Mouse (Mus musculus) left cerebral cortex, postnatal 10 days (tissue): ENCODE data around the gene Loxl4. TPM values are rescaled to one million over a fixed set of nuclear protein-coding genes. Genes with fewer than 3 reads are reported as not detected.
A peak's percentile ranks its signal among the peaks of the same experiment; 100 is the strongest.

ENCODE experiments used
- DNase-seq, 2 experiments: peaks; one replicate each; pipeline ENCODE4 v3.0.0; 2021 to 2022; ENCODE audit warnings: low spot score in 2 of 2, mixed read lengths in 1 of 2; ENCODE audit errors: extremely low spot score in 1 of 2
- intact Hi-C: fragments of 180-260 bp; cut with DNase I; formaldehyde crosslinking; loops from one replicate; pipeline ENCODE4 v1.15.1; 2025
- total RNA-seq, 2 experiments: library from RNA; stranded (reverse); gene quantifications; 2 replicates each; pipeline ENCODE4 v1.2.3; 2021

Gene Loxl4
- total RNA-seq, 2 experiments from 2014 or later: 0.47 to 0.51 TPM

DNA sequence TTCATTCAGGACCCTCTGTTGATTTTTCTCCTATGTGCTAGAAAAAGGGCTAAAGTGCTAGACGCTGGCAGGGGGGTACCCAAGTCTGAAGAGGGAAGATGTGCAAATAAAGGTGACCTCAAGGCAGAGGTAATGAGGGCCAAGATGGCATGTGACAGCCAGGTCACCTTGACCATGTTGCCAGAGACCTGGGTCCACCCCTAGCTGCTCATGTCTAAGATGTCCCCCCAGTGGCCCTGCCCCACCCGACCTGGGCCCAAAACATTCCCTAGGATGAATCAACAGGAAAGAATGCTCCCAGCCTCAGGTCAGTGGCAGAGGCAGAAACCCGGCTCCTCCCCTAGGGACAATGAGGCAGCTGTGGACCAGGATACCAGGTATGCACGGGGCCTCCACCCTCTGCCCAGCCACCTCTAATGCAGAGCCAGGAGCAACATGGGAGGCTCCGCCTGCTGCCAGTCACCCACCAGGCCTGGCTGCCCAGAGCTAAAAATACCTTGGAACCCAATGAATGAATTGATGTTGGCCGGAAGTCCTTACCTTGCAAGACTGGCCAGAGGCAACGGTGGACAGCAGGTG is 1.1 kb upstream of the Loxl4 start:
- no peak for DNase-seq
- intact Hi-C loops: no loop called here

DNA sequence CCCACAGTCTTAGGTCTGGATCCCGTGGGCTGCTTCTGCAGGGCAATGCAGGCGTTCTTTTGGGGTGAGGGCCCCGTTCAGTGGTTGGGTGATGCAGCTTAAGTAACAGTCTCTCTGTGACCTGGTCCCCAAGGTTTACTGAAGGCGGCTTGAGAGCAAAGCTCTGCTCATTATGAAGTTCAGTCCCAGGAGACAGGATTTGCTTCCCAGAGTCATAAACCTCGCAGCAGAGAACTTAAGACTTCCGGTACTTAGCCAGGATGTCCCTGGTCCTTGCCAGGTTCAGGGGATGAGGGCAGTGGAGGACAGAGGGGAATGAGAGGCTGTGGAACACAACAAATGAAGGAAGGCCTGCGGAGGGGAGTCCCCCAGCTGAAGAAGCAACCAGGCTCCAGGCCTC is 503 bp upstream of the Loxl4 start:
- intact Hi-C loops: no loop called here
- no peak for DNase-seq

DNA sequence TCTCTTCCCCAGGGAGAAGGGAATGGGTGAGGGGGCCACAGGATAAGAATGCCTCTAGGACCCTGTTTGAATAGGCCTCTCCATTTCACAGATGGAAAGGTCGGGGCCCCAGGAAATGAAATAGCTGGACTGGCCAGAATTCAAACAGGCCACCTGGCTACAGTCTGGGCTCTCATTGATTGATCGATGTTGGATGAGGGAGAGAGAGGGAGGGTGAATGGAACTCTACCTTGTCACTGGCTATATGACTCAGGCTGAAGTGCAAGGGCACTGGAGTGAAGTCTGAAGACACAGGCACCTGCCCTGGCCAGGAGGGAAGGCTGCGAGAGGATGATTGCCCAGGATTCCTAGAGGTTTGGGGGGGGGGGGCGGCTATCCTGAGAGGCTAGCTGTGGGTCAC is 867 bp downstream of the Loxl4 start:
- intact Hi-C loops: no loop called here
- DNase-seq: no peak

DNA sequence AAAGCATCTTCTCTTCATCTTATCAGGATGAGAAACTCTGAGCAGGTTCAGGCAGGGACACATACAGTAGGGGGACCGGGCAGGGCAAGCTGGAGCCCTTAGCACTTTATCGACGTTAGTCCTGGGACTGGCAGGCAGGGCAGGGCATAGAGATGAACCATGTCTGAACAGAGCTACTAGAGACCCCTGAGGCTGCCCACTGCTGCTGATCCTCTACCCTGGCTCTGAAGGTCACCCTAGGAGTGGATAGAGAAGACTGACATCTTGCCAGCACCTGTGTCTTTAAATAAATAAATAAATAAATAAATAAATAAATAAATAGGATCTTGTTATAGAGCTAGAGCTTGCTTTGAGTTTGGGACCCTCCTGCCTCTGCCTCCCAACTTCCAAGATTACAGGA is 2.9 kb downstream of the Loxl4 start:
- no peak for DNase-seq
- intact Hi-C loops: no loop called here

DNA sequence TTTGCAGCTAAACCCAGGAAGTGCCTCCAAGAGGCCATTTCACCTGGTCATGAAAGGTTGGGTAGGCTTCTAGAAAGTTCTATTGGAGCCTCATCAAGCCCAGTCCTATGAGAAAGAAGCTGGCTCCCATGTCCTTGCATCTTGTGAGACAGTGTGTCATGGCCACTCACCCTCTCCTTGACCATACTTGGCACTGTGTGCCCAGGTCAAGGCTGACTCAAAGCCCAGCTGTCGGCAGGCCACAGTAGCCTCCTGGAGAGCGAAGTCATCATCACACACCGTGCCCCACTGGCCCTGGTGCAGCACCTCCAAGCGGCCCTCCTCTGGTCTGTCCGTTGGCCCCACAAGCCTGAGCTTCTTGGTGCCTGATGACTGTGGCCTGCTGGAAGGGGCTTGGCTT is 4.5 kb downstream of the Loxl4 start:
- intact Hi-C loops: no loop called here
- no peak for DNase-seq

DNA sequence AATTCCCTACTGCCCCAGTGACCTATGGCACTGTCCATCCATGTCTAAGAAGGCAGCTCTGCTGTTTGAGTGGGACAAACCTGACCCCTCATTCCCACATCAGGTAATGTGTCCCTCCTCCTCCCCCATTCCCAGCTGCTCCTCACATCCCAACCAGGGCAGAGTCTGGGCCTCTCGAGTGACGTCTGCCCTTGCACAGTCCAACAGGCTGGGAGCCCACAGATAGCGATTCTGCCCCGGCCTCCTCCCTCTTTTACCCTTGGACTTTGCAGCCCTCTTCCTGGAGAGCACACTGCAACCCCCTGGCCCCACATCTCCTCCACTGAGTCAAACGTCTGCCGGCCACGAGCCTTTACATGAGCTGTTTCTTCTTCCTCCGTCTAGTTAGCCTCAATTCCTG is 10.0 kb downstream of the Loxl4 start:
- intact Hi-C loops: no loop called here
- no peak for DNase-seq

DNA sequence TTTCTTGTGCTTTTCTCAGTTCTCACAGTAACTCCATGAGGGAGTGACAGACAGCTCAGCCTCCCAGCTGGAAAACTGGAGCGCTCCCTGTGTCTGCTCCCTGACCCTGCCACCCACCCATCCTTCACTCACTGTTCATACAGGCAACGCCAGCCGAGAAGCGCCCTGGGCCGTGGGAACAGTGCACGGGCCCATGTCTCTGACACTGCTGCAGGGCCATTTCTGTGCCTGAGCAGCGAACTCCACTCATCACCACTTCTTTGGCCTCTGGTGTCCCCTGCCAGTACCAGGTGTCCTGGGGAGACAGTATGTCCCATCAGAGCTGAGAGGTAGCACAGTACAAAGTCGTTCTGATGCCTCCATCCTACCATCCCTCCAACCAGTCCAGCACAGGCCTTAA is 10.6 kb downstream of the Loxl4 start:
- no peak for DNase-seq
- intact Hi-C loops: no loop called here

DNA sequence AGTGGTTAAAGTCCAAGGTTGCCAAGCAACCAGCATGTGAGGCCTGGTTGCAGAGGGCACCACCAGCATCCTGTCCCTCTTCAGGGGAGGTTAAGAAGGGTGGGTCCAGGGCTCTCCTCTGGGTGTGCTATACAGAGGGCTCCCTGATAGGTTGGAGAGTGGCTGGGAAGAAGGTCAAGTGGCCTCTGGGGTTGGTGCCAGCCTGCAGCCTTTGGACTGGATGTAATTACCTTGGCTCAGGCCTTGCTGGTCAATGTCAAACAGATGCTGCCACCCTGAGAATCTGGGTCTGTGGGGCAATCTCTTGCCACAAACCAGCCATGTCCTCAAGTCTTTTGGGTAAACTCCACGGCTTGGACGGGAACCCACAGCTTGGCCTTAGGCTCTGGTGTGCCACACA is 11.2 kb downstream of the Loxl4 start:
- intact Hi-C loops: no loop called here
- no peak for DNase-seq

DNA sequence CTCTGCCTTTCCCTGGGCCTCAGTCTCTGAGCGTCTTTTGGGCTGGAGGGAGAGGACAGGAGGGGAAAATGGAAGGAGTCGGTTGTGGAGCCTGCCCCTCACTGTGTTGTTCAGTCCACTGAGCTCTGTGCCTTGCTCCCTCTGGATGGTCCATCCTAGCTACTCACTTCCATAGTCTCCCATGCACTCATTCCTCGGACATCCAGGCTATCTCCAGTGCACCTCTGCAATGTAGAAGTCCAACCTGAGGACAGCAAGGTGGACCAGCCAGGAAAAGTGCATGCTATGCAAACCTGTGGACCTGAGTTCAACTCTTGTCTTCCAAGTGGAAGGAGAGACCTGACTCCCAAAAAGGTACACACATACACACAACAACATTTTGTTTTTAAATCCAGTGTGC is 12.0 kb downstream of the Loxl4 start:
- intact Hi-C loops: no loop called here
- no peak for DNase-seq

DNA sequence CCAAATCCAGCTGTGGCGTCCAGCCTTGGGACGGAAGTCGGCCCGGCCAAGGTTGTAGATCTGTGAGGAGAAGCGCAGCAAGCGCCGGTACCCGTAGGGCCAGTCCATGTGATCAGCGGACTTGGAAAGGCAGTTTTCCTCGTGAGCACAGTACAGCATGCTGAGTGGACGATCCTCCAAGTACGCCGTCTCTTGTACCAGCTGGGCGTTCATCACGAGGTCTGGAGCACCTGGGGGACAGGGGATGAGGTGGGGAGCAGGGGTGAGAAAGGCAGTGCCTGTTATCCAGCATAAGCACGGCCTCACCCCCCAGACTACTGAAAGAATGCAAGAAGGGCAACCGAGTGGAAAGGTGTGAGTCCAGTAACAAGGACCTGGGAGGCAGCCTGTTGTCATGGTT is 12.7 kb downstream of the Loxl4 start:
- DNase-seq: no peak
- intact Hi-C loops: no loop called here

DNA sequence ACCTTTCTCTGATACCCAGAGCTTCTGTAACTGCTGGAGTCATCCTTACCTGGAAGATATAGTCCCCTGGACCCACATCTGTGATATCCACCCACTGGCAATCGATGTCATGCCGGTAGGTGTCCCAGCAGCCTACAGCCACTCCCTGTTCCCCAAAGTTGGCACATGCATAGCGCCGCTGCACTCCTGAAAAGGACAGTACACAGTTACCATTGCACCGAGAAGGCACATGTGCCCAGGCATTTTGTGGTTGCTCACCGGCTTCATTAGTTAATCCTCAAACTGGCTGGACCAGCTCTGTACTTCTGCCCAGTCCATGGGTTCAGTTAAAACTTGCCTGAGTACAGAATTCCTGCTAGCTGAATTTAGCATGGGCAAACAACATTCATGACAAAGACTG is 14.7 kb downstream of the Loxl4 start:
- DNase-seq: no peak
- intact Hi-C loops: no loop called here

DNA sequence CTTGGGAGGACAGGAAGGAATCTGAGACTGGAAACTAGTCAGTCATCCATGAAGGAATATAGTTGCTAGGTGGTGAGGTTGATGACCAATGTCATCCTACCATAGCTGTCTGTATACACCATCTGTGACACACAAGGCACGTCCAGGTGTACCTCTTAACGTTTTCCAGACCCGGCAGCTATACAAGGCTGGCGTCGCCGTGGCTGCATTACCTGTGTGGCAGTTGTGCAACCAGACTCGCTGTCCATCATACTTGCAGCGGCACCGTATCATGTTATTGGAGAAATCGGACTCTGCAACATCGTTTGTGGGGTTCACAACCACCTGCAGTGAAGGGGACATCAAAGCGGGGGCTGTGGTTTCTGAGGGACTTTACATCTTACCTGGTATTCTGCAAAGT is 15.3 kb downstream of the Loxl4 start:
- intact Hi-C loops: no loop called here
- no peak for DNase-seq

DNA sequence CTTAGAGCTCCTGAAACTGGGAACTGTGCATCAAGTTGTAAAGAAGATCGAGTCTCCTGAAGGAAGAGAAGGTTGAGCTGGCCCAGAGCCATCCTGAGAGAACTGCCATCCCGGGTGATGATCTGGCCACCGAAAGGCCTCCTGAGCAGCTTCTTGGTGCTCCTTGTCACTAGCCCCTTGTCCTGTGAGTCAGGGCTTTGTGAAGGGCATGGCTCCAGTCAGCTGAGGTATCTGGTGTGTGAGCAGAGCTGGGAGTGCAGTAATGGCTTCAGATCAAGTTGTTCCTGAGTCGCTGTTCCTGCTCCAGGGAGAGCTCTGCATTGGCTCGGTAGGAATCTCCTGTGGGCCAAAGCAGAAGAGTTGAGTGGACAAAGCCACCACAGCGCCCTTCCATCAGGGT is 17.5 kb downstream of the Loxl4 start:
- intact Hi-C loops: no loop called here
- DNase-seq: no peak

DNA sequence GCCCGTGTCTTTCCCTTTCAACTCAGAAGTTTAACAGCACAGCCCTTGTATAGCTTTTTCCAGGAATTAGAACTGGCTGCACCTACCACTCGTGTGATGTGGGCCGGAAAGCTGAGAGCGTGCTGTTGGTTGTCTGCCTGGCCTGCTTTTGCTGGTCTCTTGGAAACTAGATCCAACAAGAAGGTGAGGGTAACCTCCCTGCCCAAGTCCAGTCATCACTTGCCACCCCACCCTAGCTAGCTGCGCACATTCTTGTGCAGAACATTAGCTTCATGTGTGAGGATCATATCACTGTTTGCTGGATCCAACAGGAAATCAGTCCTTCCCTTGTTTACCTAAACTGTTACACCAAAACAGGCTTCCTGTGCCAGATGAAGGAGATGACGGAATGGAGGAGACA is 19.2 kb downstream of the Loxl4 start:
- DNase-seq: no peak
- intact Hi-C loops: loop anchor here (5.0 kb wide), 1 partner anchor 149 kb away; no protein-coding TSS in a partner anchor

DNA sequence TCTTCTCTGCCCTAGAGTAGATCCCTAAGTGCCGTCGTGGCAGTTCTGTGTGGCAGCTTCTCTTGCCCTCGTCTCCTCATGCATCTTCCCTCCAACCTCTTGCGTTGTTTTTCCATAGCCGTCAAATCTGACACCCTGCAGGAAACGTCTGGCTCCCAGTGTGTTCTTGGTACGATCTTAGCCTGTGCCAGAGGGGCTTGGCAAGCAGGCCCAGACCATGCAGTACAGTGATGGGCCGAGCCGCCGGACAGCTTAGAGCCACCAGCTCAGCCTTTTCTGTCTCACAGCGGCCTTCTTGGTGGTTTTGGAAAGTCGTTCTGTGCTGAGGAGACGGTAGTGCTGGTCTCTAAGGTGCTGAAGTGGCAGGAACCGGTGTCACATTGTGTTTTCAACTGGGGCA is 21.1 kb downstream of the Loxl4 start:
- intact Hi-C loops: loop anchor here (5.0 kb wide), 1 partner anchor 151 kb away; no protein-coding TSS in a partner anchor
- DNase-seq: no peak

DNA sequence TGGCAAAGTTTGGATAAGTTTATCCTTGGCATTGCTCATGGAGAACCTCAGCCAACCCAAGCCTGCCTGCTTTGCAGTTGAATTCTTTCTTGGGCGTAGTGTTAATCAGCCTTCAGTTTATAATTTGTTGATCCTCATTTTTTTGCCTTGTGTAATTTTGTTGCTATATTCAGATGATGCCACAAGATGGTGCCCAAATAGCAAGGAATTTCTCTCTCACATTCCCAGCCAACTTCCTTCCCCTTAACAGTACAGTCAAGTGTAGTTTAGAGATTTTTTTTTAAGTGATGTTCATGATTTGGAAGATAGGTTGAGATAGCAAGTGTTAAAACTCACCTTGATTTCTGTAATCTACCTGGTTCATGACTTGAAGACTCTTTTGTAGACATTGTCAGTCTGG is 23.4 kb downstream of the Loxl4 start:
- intact Hi-C loops: loop anchor here (5.0 to 10.0 kb wide), 4 partner anchors 63 to 806 kb away; partner anchors contain the start of gene Hps1

DNA sequence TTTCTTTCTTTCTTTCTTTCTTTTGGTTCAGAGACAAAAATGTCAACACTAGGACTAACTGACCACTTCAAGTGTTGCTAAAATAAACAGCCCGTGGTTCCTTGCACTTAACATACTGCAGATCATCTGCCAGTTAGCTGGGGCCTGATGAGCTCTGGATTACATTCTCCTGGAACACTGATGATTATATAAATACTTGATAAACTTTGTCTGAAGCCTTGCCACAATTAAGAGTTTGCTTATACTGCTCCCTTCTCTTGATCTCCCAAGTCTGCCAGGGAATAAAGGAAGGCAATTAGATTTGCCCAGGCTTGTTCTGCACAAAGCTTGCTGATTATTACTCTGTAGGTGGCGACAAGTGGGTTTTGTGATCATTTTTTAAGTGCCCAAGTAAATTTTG is 24.9 kb downstream of the Loxl4 start:
- intact Hi-C loops: loop anchor here (5.0 to 10.0 kb wide), 4 partner anchors 65 to 807 kb away; partner anchors contain the start of gene Hps1
- no peak for DNase-seq

More for the DNA sequence above, 23.4 kb downstream of the Loxl4 start:
- DNase-seq: peak in 1 of 2 experiments; percentile 35

DNA sequence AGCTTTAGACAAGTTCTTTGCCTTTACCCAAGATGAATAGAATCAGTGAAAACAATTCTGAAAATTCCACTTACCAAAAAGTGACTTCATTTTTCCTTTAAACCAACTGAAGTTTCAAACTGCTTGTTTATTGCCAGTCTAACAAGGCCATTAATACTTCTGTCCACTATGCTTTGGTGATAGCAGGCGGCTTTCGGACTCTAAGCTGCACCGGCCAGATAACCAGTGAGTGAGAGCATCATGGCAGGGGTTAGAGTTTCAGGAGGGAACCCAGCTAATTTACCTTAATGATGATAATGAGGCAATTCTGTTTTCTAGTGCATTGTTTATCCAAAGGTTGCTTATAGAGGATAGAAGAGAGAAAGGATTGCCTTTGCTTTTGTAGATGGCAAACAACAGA is 28.4 kb downstream of the Loxl4 start:
- no peak for DNase-seq
- intact Hi-C loops: loop anchor here (10.0 kb wide), 3 partner anchors 191 to 811 kb away; partner anchors contain the start of gene Hps1

DNA sequence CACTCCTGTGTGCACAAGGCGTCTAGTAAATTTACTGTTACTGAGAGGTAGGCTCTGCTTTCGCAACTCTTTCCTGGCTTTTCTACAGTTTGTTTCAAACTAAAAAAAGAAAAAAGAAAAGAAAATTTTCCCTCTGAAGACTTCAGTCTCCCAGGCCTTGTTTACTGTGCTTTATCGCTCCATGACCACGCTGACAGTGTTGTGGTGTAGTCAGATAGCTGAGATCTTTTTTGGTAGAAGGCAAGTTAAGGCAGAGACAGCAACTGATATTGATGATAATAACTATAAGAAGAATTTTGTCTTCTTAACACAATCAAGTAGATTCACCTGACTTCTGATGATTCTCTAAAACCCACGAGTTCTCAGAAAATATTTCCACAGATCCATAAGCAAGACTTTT is 28.9 kb downstream of the Loxl4 start:
- DNase-seq: no peak
- intact Hi-C loops: loop anchor here (10.0 kb wide), 3 partner anchors 191 to 811 kb away; partner anchors contain the start of gene Hps1

DNA sequence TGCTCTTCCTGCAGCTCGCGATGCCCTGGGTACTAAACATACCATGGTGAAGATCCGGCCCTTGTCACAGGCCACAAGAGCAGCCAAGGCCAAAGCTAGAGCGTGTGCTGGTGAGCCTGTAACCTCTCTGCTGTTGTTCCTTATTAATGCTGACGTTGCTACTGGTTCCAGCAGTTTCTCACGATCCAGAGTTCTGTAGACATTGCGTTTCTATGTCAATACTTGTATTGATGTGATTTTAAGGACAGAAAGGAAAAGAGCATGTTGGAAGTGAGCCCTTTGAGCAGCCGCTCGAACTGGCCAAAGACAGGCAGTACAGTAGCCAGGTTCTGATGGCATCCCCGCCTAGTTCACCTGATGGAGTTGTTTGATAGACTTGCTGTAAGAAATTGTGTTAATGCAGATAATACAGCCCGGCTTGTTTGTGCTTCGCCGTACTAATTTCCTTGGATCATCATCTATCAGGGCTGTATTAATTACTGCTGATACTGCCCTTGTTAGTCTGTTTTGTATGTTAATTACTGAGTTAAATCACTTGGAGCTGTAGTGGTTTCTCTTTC is 29.7 kb downstream of the Loxl4 start:
- intact Hi-C loops: loop anchor here (10.0 kb wide), 3 partner anchors 192 to 812 kb away; partner anchors contain the start of gene Hps1
- DNase-seq: no peak

DNA sequence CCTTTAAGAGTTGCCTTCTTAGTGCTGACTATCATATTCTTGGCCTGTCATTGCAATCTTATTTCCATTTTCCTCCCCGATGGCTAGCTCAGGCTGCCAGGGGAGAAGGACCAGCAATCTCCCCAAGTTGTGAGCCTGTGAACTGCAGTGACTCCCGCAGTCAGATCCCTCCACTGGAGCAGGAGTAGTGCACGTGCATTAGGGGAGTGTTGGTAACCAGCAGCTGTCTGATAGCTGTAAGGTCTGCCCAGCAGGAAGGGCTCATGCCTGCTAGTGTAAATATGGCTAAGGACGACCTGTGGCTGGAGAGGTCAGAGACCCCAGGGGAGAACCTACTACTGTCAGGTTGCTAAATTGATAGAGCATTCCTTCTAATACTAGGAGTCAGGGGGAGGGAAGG is 31.9 kb downstream of the Loxl4 start:
- no peak for DNase-seq
- intact Hi-C loops: loop anchor here (10.0 kb wide), 3 partner anchors 194 to 814 kb away; partner anchors contain the start of gene Hps1
